Mouse (Mus musculus) liver, embryonic 16.5 days (tissue): ENCODE measurements around the gene Morc2a. TPM values are rescaled to one million over a fixed set of nuclear protein-coding genes. Genes with fewer than 3 reads are reported as not detected.

Experiments used
- ATAC-seq: fragments of 200-750 bp; cut with Nextera tagmentation; 2 replicates; pipeline ENCODE4 v1.8.0; 2017; ENCODE audit warnings: low read depth, mild to moderate bottlenecking, moderate number of reproducible peaks, moderate library complexity
- H3K27ac ChIP-seq: fragments of 300-500 bp; sonication (generic); 2 replicates; pipeline ENCODE4 v1.5.1; 2014; ENCODE audit warnings: mild to moderate bottlenecking, low read length
- H3K27me3 ChIP-seq: fragments of 300-500 bp; sonication (generic); 2 replicates; pipeline ENCODE4 v1.6.1; 2014; ENCODE audit warnings: low read depth, low read length, mixed read lengths; ENCODE audit not compliant: control insufficient read depth, insufficient read depth
- H3K36me3 ChIP-seq: fragments of 300-500 bp; sonication (generic); 2 replicates; pipeline ENCODE4 v1.6.1; 2014; ENCODE audit warnings: mild to moderate bottlenecking; ENCODE audit not compliant: control insufficient read depth, insufficient read depth
- H3K4me1 ChIP-seq: fragments of 300-500 bp; sonication (generic); 2 replicates; pipeline ENCODE4 v1.6.1; 2014; ENCODE audit warnings: low read depth, low read length, mixed read lengths; ENCODE audit not compliant: control insufficient read depth
- H3K4me2 ChIP-seq: fragments of 300-500 bp; sonication (generic); 2 replicates; pipeline ENCODE4 v1.6.1; 2014; ENCODE audit warnings: low read depth, low read length, mixed read lengths
- H3K4me3 ChIP-seq: fragments of 300-500 bp; sonication (generic); 2 replicates; pipeline ENCODE4 v1.5.1; 2014; ENCODE audit warnings: low read depth, mild to moderate bottlenecking, low read length
- H3K9ac ChIP-seq: fragments of 300-500 bp; sonication (generic); 2 replicates; pipeline ENCODE4 v1.6.1; 2014; ENCODE audit warnings: low read depth, low read length
- H3K9me3 ChIP-seq: fragments of 300-500 bp; sonication (generic); replicated peaks from 2 replicates; pipeline ENCODE4 v1.6.1; 2016; ENCODE audit warnings: low read length; ENCODE audit not compliant: control insufficient read depth
- WGBS: fragments of 180-500 bp; shearing (Covaris S2); extraction: QIAGEN DNeasy Blood & Tissue Kit; methylation state at CpG from one replicate; pipeline ENCODE4 v1.1.7; 2014; ENCODE audit not compliant: insufficient replicate concordance; 5-methylcytosine and 5-hydroxymethylcytosine counted together
- polyA plus RNA-seq: library from polyadenylated mRNA; unstranded; fragments of >200 nt; fragmentation: Nextera tagmentation; extraction: Ambion mirVana; gene quantifications from 2 replicates; pipeline ENCODE4 v1.2.1, GENCODE M21; 2015

Morc2a gene
- polyA plus RNA-seq, 1 experiment from 2014 or later, result 5.8 TPM

DNA sequence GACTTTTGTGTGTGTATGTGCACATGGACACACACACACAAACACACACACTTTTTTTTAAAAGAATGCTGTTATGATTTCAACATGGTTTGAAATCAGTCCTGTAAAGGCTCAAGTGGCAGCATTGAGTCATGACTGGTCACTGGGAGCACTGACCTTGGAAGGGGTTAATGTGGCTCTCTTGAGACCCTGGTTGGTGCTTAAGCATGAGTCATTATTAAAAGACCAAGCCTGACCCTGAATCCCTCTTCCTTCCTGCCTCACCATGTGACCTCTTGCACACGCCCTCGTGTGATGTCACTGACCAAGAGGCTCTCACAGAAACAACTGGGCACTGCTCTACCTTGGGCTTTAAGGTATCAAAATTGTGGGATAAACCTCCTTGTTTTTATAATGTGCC is 89.8 kb downstream of the Morc2a start:
- 41% methylated on average over 2 of the region's 2 CpGs for WGBS
- no peaks in the 10 kb centered on the region for H3K36me3 ChIP-seq
- no peak overlapping the region for H3K4me3 ChIP-seq
- H3K9ac ChIP-seq, result no peak overlapping the region
- no peaks in the 10 kb centered on the region for H3K27me3 ChIP-seq
- no peak overlapping the region for H3K4me2 ChIP-seq
- no peak for ATAC-seq
- H3K4me1 ChIP-seq, result no peaks in the 10 kb centered on the region
- H3K9me3 ChIP-seq, result no peaks in the 10 kb centered on the region
- H3K27ac ChIP-seq, result no peak overlapping the region

Other genes starting within 250 kb of the Morc2a start
- 6.7 and 7.3 TPM in 2 replicates for gene Limk2, start 240.0 kb upstream of the Morc2a start, polyA plus RNA-seq
- 8.4 and 9.0 TPM in 2 replicates for gene Rnf185, start 196.8 kb upstream of the Morc2a start, polyA plus RNA-seq
- 0.09 and 0.12 TPM in 2 replicates for gene Pla2g3, start 160.9 kb upstream of the Morc2a start, polyA plus RNA-seq
- 0.96 and 1.0 TPM in 2 replicates for gene Inpp5j, start 144.4 kb upstream of the Morc2a start, polyA plus RNA-seq
- gene Selenom, start 134.5 kb upstream of the Morc2a start, polyA plus RNA-seq, result 9.6 and 10.8 TPM in 2 replicates
- 10.4 and 16.7 TPM in 2 replicates for gene Smtn, start 108.6 kb upstream of the Morc2a start, polyA plus RNA-seq
- 0.09 and 0.12 TPM in 2 replicates for gene Osbp2, start 214.7 kb downstream of the Morc2a start, polyA plus RNA-seq
- 0.06 TPM in 1 of 2 replicates, not detected in the other for gene 4921536K21Rik, start 245.9 kb downstream of the Morc2a start, polyA plus RNA-seq
- gene Dusp18, start 246.0 kb downstream of the Morc2a start, polyA plus RNA-seq, result 0.22 and 0.28 TPM in 2 replicates